Mouse (Mus musculus): Measurements from ENCODE around the gene Dpep3.

DNA sequence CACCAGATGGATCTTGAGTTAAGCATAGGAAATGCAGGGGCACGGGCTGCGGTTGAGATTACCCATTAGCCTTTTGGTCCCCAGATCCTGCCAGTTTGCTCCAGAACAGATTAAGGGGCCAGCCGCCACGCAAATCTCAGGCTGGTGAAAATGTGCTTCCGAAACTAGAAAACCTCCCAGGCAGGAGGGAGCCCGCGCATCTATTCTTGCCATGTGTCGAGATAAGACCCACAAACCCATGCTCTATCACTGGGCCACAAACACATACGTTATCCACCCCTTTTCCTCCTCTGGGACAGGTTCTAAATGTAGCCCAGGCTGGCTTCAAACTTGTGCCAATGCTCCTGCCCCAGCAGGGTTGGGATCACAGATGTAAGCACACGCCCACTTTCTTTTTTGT, 17.7 kb downstream of the Dpep3 start:
- TF ChIP-seq CTCF (IDR thresholded peaks at IDR 0.05; ENCODE audit: borderline replicate concordance, insufficient read depth, low read length) = no peak
- no peak for TF ChIP-seq POLR2A (IDR thresholded peaks at IDR 0.05; ENCODE audit: low read depth, low read length)
